Mouse (Mus musculus) embryonic facial prominence, embryonic 13.5 days (tissue): Measurements from ENCODE around the gene Pax4. TPM values are rescaled to one million over a fixed set of nuclear protein-coding genes. Genes with fewer than 3 reads are reported as not detected.
A peak's percentile ranks its signal among the peaks of the same experiment; 100 is the strongest.

Source experiments
- ATAC-seq: fragments of 200-750 bp; cut with Nextera tagmentation; 2 replicates; pipeline ENCODE4 v1.8.0; 2017; ENCODE audit warnings: low read depth; ENCODE audit not compliant: insufficient number of reproducible peaks, insufficient read depth, low FRiP score, low TSS enrichment
- H3K27ac ChIP-seq: fragments of 300-500 bp; sonication (generic); 2 replicates; pipeline ENCODE4 v1.5.1; 2015; ENCODE audit warnings: moderate library complexity, mild to moderate bottlenecking, inconsistent platforms
- H3K27me3 ChIP-seq: fragments of 300-500 bp; sonication (generic); 2 replicates; pipeline ENCODE4 v1.6.1; 2015; ENCODE audit warnings: mild to moderate bottlenecking, inconsistent platforms
- H3K36me3 ChIP-seq: fragments of 300-500 bp; sonication (generic); 2 replicates; pipeline ENCODE4 v1.6.1; 2015; ENCODE audit warnings: mild to moderate bottlenecking, inconsistent platforms
- H3K4me1 ChIP-seq: fragments of 300-500 bp; sonication (generic); 2 replicates; pipeline ENCODE4 v1.6.1; 2015; ENCODE audit warnings: inconsistent platforms
- H3K4me2 ChIP-seq: fragments of 300-500 bp; sonication (generic); 2 replicates; pipeline ENCODE4 v1.6.1; 2015; ENCODE audit warnings: moderate library complexity, mild to moderate bottlenecking, inconsistent platforms
- H3K4me3 ChIP-seq: fragments of 300-500 bp; sonication (generic); 2 replicates; pipeline ENCODE4 v1.5.1; 2015; ENCODE audit warnings: mild to moderate bottlenecking, inconsistent platforms
- H3K9ac ChIP-seq: fragments of 300-500 bp; sonication (generic); 2 replicates; pipeline ENCODE4 v1.6.1; 2015; ENCODE audit warnings: mild to moderate bottlenecking, inconsistent platforms
- H3K9me3 ChIP-seq: fragments of 300-500 bp; sonication (generic); 2 replicates; pipeline ENCODE4 v1.6.1; 2016; ENCODE audit warnings: inconsistent platforms
- WGBS: fragments of 180-500 bp; shearing (Covaris S2); methylation state at CpG from one replicate; pipeline ENCODE4 v1.1.7; 2015; ENCODE audit warnings: mixed read lengths; 5-methylcytosine and 5-hydroxymethylcytosine counted together
- polyA plus RNA-seq: library from polyadenylated mRNA; unstranded; fragments of >200 nt; fragmentation: Nextera tagmentation; extraction: Ambion mirVana; gene quantifications from 2 replicates; pipeline ENCODE4 v1.2.1, GENCODE M21; 2015

Pax4 gene
- polyA plus RNA-seq: not detected in 2 replicates

- H3K27me3 ChIP-seq: peaks cover 54% of the 10 kb centered on the region
- 70% methylated on average over 2 of the region's 2 CpGs for WGBS
- peaks cover 6% of the 10 kb centered on the region for H3K4me1 ChIP-seq
- no peak within 1 kb of the TSS for H3K4me2 ChIP-seq
- H3K36me3 ChIP-seq: no peaks in the 10 kb centered on the region
- no peaks in the 10 kb centered on the region for H3K9me3 ChIP-seq
- no peak within 1 kb of the TSS for H3K4me3 ChIP-seq
- ATAC-seq: no peak
- no peak within 1 kb of the TSS for H3K27ac ChIP-seq
- no peak within 1 kb of the TSS for H3K9ac ChIP-seq
These were observed at the start of gene Pax4 for GRCm38 (mm10) chr6:28449253-28449652. Gene Pax4 (minus strand): TSS chr6:28449353.

- 76% methylated on average over 5 of the region's 5 CpGs for WGBS
- H3K36me3 ChIP-seq: peaks cover 14% of the 10 kb centered on the region
- ATAC-seq: no peak
- H3K4me2 ChIP-seq: no peak overlapping the region
- H3K27ac ChIP-seq: no peak overlapping the region
- H3K9ac ChIP-seq: no peak overlapping the region
- no peaks in the 10 kb centered on the region for H3K27me3 ChIP-seq
- H3K4me1 ChIP-seq: no peaks in the 10 kb centered on the region
- H3K4me3 ChIP-seq: no peak overlapping the region
- H3K9me3 ChIP-seq: no peaks in the 10 kb centered on the region; the same call in 1 of the 2 replicates
These were observed 48.7 kb upstream of the Pax4 start for GRCm38 (mm10) chr6:28497837-28498236.

GRCm38 (mm10) chr6:28491198-28491597 is 42.0 kb upstream of the Pax4 start:
- ATAC-seq: 0 out of 2 replicates have a peak, but pooled peaks have one; percentile 26
- Histone ChIP-seq H3K27me3 (no peaks in the 10 kb centered on the region), H3K4me3 (no peak overlapping the region), H3K36me3 (peaks cover 49% of the 10 kb centered on the region), H3K9ac (no peak overlapping the region), H3K9me3 (no peaks in the 10 kb centered on the region; the same call in 1 of the 2 replicates), H3K4me2 (no peak overlapping the region), H3K27ac (no peak overlapping the region), H3K4me1 (no peaks in the 10 kb centered on the region)

GRCm38 (mm10) chr6:28490612-28491011 is 41.5 kb upstream of the Pax4 start:
- Histone ChIP-seq H3K4me3 (no peak overlapping the region), H3K4me1 (peaks cover 5% of the 10 kb centered on the region), H3K27me3 (no peaks in the 10 kb centered on the region), H3K4me2 (no peak overlapping the region), H3K27ac (no peak overlapping the region), H3K36me3 (peaks cover 49% of the 10 kb centered on the region), H3K9ac (no peak overlapping the region), H3K9me3 (no peaks in the 10 kb centered on the region; the same call in 1 of the 2 replicates)
- WGBS: 98% methylated on average over 5 of the region's 5 CpGs
- ATAC-seq: no peak

- Histone ChIP-seq H3K36me3 (peaks cover 43% of the 10 kb centered on the region), H3K27me3 (no peaks in the 10 kb centered on the region), H3K4me2 (no peak overlapping the region), H3K9ac (no peak overlapping the region), H3K27ac (no peak overlapping the region), H3K4me1 (peaks cover 28% of the 10 kb centered on the region), H3K9me3 (no peaks in the 10 kb centered on the region; the same call in 1 of the 2 replicates), H3K4me3 (no peak overlapping the region)
- WGBS: 90% methylated on average over 1 of the region's 1 CpGs
- no peak for ATAC-seq
These were observed 39.2 kb upstream of the Pax4 start for GRCm38 (mm10) chr6:28488204-28488851.

DNA sequence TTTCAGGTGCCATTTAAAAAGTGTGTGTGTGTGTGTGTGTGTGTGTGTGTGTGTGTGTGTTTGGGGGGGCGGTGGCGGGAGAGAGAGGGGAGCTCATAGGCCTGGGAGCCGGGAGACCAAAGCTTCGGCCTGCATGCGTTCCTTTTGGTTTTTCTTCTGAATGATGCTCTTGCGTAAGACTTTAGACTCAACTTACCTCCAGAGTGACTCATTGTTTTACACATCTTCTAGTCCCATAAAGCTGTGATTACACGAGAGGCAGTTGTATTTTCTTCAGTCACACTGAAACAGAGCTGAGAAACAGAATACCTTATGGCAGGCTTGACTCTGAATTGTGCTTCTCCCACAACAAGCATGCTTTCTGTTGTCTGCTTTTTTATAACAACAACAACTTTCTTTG is 37.8 kb upstream of the Pax4 start:
- 85% methylated on average over 7 of the region's 7 CpGs for WGBS
- no peak overlapping the region for H3K9ac ChIP-seq
- H3K4me2 ChIP-seq: no peak overlapping the region
- peaks cover 29% of the 10 kb centered on the region for H3K36me3 ChIP-seq
- H3K27ac ChIP-seq: no peak overlapping the region
- peaks cover 42% of the 10 kb centered on the region for H3K4me1 ChIP-seq
- no peak for ATAC-seq
- no peaks in the 10 kb centered on the region for H3K27me3 ChIP-seq
- H3K9me3 ChIP-seq: no peaks in the 10 kb centered on the region
- H3K4me3 ChIP-seq: no peak overlapping the region

DNA sequence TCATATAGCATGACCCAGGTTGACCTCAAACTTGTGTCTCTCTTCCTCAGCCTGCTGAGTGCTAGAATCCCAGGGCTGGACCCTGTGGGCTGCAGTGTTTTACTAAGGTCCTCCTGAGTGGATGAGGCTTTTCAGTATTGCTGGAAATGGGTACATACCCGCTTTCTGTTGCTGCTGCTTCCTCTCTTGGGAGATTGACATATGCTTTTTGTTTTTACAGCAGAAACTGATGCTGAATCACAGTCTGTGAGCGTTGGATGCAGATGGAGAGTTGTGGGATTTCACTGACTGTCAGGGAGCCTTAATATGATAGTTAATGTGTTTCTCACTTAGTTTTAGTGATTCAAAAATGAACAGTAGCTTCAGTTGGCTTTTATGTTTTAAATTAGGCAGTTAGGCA is 37.3 kb upstream of the Pax4 start:
- Histone ChIP-seq H3K9ac (no peak overlapping the region), H3K4me3 (no peak overlapping the region), H3K4me2 (no peak overlapping the region), H3K27ac (no peak overlapping the region), H3K4me1 (peaks cover 47% of the 10 kb centered on the region), H3K9me3 (no peaks in the 10 kb centered on the region), H3K27me3 (no peaks in the 10 kb centered on the region), H3K36me3 (peaks cover 32% of the 10 kb centered on the region)
- WGBS: 58% methylated on average over 2 of the region's 2 CpGs
- ATAC-seq: no peak

DNA sequence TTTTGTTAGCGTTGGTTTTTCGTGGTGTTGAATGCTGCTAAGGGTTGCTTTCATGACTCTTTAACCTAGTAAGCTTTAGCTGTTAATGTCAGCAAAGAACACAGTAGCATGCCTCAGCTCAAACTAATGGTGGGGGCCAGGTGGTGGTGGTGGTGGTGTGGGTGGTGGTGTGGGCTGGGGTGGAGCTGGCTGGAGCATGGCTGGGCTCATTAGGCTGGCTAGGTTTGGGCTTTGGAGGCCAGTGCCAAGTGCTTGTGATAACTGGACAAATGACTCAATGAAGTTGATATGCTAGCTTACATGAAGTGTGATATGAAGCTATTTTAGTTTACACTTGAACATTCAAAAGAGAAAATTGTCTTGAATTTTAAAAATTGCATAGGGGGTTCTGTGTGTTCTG is 36.9 kb upstream of the Pax4 start:
- no peak overlapping the region for H3K27ac ChIP-seq
- H3K27me3 ChIP-seq: no peaks in the 10 kb centered on the region
- H3K36me3 ChIP-seq: peaks cover 28% of the 10 kb centered on the region
- H3K9me3 ChIP-seq: no peaks in the 10 kb centered on the region
- ATAC-seq: no peak
- no peak overlapping the region for H3K4me2 ChIP-seq
- no peak overlapping the region for H3K4me3 ChIP-seq
- H3K4me1 ChIP-seq: peaks cover 51% of the 10 kb centered on the region
- no peak overlapping the region for H3K9ac ChIP-seq
- 90% methylated on average over 2 of the region's 2 CpGs for WGBS

DNA sequence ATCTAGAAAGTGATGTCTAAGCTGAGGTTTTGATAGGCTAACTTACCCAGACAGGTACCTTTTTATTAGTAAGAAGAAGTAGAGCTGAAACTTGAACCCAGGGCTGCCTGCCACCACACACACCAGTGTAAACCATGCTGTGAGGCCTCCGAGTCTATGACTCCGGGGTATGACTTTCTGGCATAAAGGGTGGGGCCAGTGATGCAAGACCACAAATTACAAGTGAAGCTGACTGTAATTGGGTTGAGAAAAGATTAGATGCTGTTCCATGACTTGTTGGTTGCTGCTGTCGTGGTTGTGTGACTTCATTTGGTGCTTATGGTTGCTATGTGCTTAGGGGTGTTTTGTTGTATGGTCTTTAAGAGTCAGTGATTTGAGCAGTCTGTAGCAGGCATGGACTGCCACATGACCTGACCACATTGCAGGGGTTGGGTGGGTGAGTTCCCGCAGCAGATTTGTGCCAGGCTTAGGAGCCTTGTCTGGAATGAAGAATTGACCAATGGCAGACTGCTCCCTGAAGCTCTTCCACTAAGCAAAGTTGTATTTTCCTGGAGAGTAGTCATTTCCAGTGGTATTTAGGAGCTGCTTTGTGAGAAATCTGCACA is 33.7 kb upstream of the Pax4 start:
- H3K36me3 ChIP-seq: peaks cover 8% of the 10 kb centered on the region; the same call in 1 of the 2 replicates
- 65% methylated on average over 4 of the region's 4 CpGs for WGBS
- no peaks in the 10 kb centered on the region for H3K9me3 ChIP-seq
- no peak overlapping the region for H3K27ac ChIP-seq
- H3K4me3 ChIP-seq: 0 out of 2 replicates have a peak overlapping the region, but pooled peaks have one; percentile 1
- no peaks in the 10 kb centered on the region for H3K27me3 ChIP-seq
- H3K9ac ChIP-seq: peak overlapping the region; percentile 44; the same call in 1 of the 2 replicates
- H3K4me1 ChIP-seq: peaks cover 58% of the 10 kb centered on the region
- ATAC-seq: no peak
- peak overlapping the region; percentile 74 for H3K4me2 ChIP-seq

GRCm38 (mm10) chr6:28480752-28481492 is 31.8 kb upstream of the Pax4 start:
- H3K36me3 ChIP-seq: peaks cover 8% of the 10 kb centered on the region; the same call in 1 of the 2 replicates
- H3K4me2 ChIP-seq: peak overlapping the region; percentile 74
- peak overlapping the region; percentile 96 for H3K4me3 ChIP-seq
- peak overlapping the region; percentile 88 for H3K27ac ChIP-seq
- 4% methylated on average over 21 of the region's 21 CpGs for WGBS
- no peaks in the 10 kb centered on the region for H3K27me3 ChIP-seq
- H3K9me3 ChIP-seq: no peaks in the 10 kb centered on the region
- peak overlapping the region; percentile 91 for H3K9ac ChIP-seq
- no peak for ATAC-seq
- H3K4me1 ChIP-seq: peaks cover 56% of the 10 kb centered on the region

- Histone ChIP-seq H3K4me2 (peak overlapping the region; percentile 74), H3K27ac (peak overlapping the region; percentile 88), H3K27me3 (no peaks in the 10 kb centered on the region), H3K9ac (peak overlapping the region; percentile 91), H3K4me3 (peak overlapping the region; percentile 96), H3K4me1 (peaks cover 48% of the 10 kb centered on the region), H3K36me3 (peaks cover 5% of the 10 kb centered on the region; the same call in 1 of the 2 replicates), H3K9me3 (no peaks in the 10 kb centered on the region)
- ATAC-seq: peak; percentile 98
- under 1% methylated on average over 68 of the region's 68 CpGs for WGBS
These were observed 31.0 kb upstream of the Pax4 start for GRCm38 (mm10) chr6:28479865-28480751.
